Mouse (Mus musculus): ENCODE data around the gene Tex12. TPM values are rescaled to one million over a fixed set of nuclear protein-coding genes. Genes with fewer than 3 reads are reported as not detected.
A peak's percentile ranks its signal among the peaks of the same experiment; 100 is the strongest.

Tex12 gene
- not detected in 2 replicates for polyA plus RNA-seq (2015; fragmentation: Nextera tagmentation; extraction: Ambion mirVana)

- H3K4me2 ChIP-seq (ENCODE audit: low read depth, low read length), result no peak within 1 kb of the TSS
- no peaks in the 10 kb centered on the region for H3K27me3 ChIP-seq (ENCODE audit: control insufficient read depth, insufficient read depth, low read depth, low read length)
- no peak within 1 kb of the TSS for H3K4me3 ChIP-seq (ENCODE audit: low read depth, low read length)
- H3K9ac ChIP-seq (ENCODE audit: low read depth, low read length), result no peak within 1 kb of the TSS
- 82% methylated on average over 38 of the region's 38 CpGs for WGBS (ENCODE audit: insufficient replicate concordance)
- no peaks in the 10 kb centered on the region for H3K4me1 ChIP-seq (ENCODE audit: control insufficient read depth, low read depth, low read length)
- H3K36me3 ChIP-seq (ENCODE audit: control insufficient read depth, insufficient read depth), result no peaks in the 10 kb centered on the region
- H3K9me3 ChIP-seq (replicated peaks; ENCODE audit: control insufficient read depth, low read length), result no peaks in the 10 kb centered on the region
- no peak within 1 kb of the TSS for H3K27ac ChIP-seq (ENCODE audit: low read length)
- no peak for ATAC-seq (ENCODE audit: low read depth)
Observed at GRCm38 (mm10) chr9:50561145-50561917, at the start of gene Tex12. TSS of gene Tex12 (minus strand) at chr9:50561325.

- Histone ChIP-seq H3K27ac (ENCODE audit: low read length) (peak overlapping the region; percentile 89), H3K9ac (ENCODE audit: low read depth, low read length) (peak overlapping the region; percentile 92), H3K36me3 (ENCODE audit: control insufficient read depth, insufficient read depth) (peaks cover 25% of the 10 kb centered on the region), H3K4me3 (ENCODE audit: low read depth, low read length) (peak overlapping the region; percentile 90), H3K4me1 (ENCODE audit: control insufficient read depth, low read depth, low read length) (peaks cover 30% of the 10 kb centered on the region), H3K4me2 (ENCODE audit: low read depth, low read length) (peak overlapping the region; percentile 93), H3K9me3 (replicated peaks; ENCODE audit: control insufficient read depth, low read length) (no peaks in the 10 kb centered on the region), H3K27me3 (ENCODE audit: control insufficient read depth, insufficient read depth, low read depth, low read length) (no peaks in the 10 kb centered on the region)
- WGBS (ENCODE audit: insufficient replicate concordance), result 1% methylated on average over 6 of the region's 6 CpGs
- ATAC-seq (ENCODE audit: low read depth), result no peak
Observed at GRCm38 (mm10) chr9:50604338-50604737, 43.2 kb upstream of the Tex12 start.

GRCm38 (mm10) chr9:50603998-50604324, 42.8 kb upstream of the Tex12 start:
- Histone ChIP-seq H3K4me2 (ENCODE audit: low read depth, low read length) (peak overlapping the region; percentile 93), H3K36me3 (ENCODE audit: control insufficient read depth, insufficient read depth) (peaks cover 26% of the 10 kb centered on the region), H3K9ac (ENCODE audit: low read depth, low read length) (peak overlapping the region; percentile 92), H3K27ac (ENCODE audit: low read length) (peak overlapping the region; percentile 89), H3K27me3 (ENCODE audit: control insufficient read depth, insufficient read depth, low read depth, low read length) (no peaks in the 10 kb centered on the region), H3K9me3 (replicated peaks; ENCODE audit: control insufficient read depth, low read length) (no peaks in the 10 kb centered on the region), H3K4me1 (ENCODE audit: control insufficient read depth, low read depth, low read length) (peaks cover 30% of the 10 kb centered on the region), H3K4me3 (ENCODE audit: low read depth, low read length) (peak overlapping the region; percentile 90)
- ATAC-seq (ENCODE audit: low read depth), result peak; percentile 71
- 0% methylated on average over 24 of the region's 24 CpGs for WGBS (ENCODE audit: insufficient replicate concordance)

- Histone ChIP-seq H3K9me3 (replicated peaks; ENCODE audit: control insufficient read depth, low read length) (no peaks in the 10 kb centered on the region), H3K27ac (ENCODE audit: low read length) (peak within 1 kb of the TSS; percentile 89), H3K27me3 (ENCODE audit: control insufficient read depth, insufficient read depth, low read depth, low read length) (no peaks in the 10 kb centered on the region), H3K4me1 (ENCODE audit: control insufficient read depth, low read depth, low read length) (peaks cover 30% of the 10 kb centered on the region), H3K4me3 (ENCODE audit: low read depth, low read length) (peak within 1 kb of the TSS; percentile 90), H3K36me3 (ENCODE audit: control insufficient read depth, insufficient read depth) (peaks cover 26% of the 10 kb centered on the region), H3K9ac (ENCODE audit: low read depth, low read length) (peak within 1 kb of the TSS; percentile 92), H3K4me2 (ENCODE audit: low read depth, low read length) (peak within 1 kb of the TSS; percentile 93)
- WGBS (ENCODE audit: insufficient replicate concordance), result under 1% methylated on average over 48 of the region's 48 CpGs
- ATAC-seq (ENCODE audit: low read depth), result peak; percentile 94
Observed at GRCm38 (mm10) chr9:50603189-50603997, 42.3 kb upstream of the Tex12 start, which contains the start of the genes Sdhd and Timm8b. TSS of gene Sdhd (minus strand) at chr9:50603812. TSS of gene Timm8b (plus strand) at chr9:50603910.

- peak overlapping the region; percentile 89 for H3K27ac ChIP-seq (ENCODE audit: low read length)
Observed at GRCm38 (mm10) chr9:50602055-50602845, 41.1 kb upstream of the Tex12 start.

GRCm38 (mm10) chr9:50601536-50601935, 40.4 kb upstream of the Tex12 start:
- peak overlapping the region; percentile 13; the same call in 1 of the 2 replicates for H3K9ac ChIP-seq (ENCODE audit: low read depth, low read length)
- H3K36me3 ChIP-seq (ENCODE audit: control insufficient read depth, insufficient read depth), result peaks cover 39% of the 10 kb centered on the region
- H3K27ac ChIP-seq (ENCODE audit: low read length), result peak overlapping the region; percentile 89
- peak overlapping the region; percentile 93 for H3K4me2 ChIP-seq (ENCODE audit: low read depth, low read length)
- peak; percentile 30; the same call in 1 of the 2 replicates for ATAC-seq (ENCODE audit: low read depth)
- peak overlapping the region; percentile 90 for H3K4me3 ChIP-seq (ENCODE audit: low read depth, low read length)
- H3K9me3 ChIP-seq (replicated peaks; ENCODE audit: control insufficient read depth, low read length), result no peaks in the 10 kb centered on the region
- peaks cover 30% of the 10 kb centered on the region for H3K4me1 ChIP-seq (ENCODE audit: control insufficient read depth, low read depth, low read length)
- WGBS (ENCODE audit: insufficient replicate concordance), result 9% methylated on average over 6 of the region's 6 CpGs
- no peaks in the 10 kb centered on the region for H3K27me3 ChIP-seq (ENCODE audit: control insufficient read depth, insufficient read depth, low read depth, low read length)

More at GRCm38 (mm10) chr9:50602055-50602845, 41.1 kb upstream of the Tex12 start:
- Histone ChIP-seq H3K36me3 (ENCODE audit: control insufficient read depth, insufficient read depth) (peaks cover 33% of the 10 kb centered on the region), H3K27me3 (ENCODE audit: control insufficient read depth, insufficient read depth, low read depth, low read length) (no peaks in the 10 kb centered on the region), H3K4me2 (ENCODE audit: low read depth, low read length) (peak overlapping the region; percentile 93), H3K9ac (ENCODE audit: low read depth, low read length) (peak overlapping the region; percentile 92), H3K4me1 (ENCODE audit: control insufficient read depth, low read depth, low read length) (peaks cover 30% of the 10 kb centered on the region), H3K9me3 (replicated peaks; ENCODE audit: control insufficient read depth, low read length) (no peaks in the 10 kb centered on the region), H3K4me3 (ENCODE audit: low read depth, low read length) (peak overlapping the region; percentile 90)
- 31% methylated on average over 7 of the region's 7 CpGs for WGBS (ENCODE audit: insufficient replicate concordance)
- no peak for ATAC-seq (ENCODE audit: low read depth)

GRCm38 (mm10) chr9:50596973-50597372, 35.8 kb upstream of the Tex12 start:
- Histone ChIP-seq H3K27me3 (ENCODE audit: control insufficient read depth, insufficient read depth, low read depth, low read length) (no peaks in the 10 kb centered on the region), H3K4me3 (ENCODE audit: low read depth, low read length) (no peak overlapping the region), H3K9me3 (replicated peaks; ENCODE audit: control insufficient read depth, low read length) (no peaks in the 10 kb centered on the region), H3K27ac (ENCODE audit: low read length) (no peak overlapping the region), H3K4me1 (ENCODE audit: control insufficient read depth, low read depth, low read length) (peaks cover 13% of the 10 kb centered on the region), H3K36me3 (ENCODE audit: control insufficient read depth, insufficient read depth) (peaks cover 42% of the 10 kb centered on the region), H3K4me2 (ENCODE audit: low read depth, low read length) (no peak overlapping the region), H3K9ac (ENCODE audit: low read depth, low read length) (no peak overlapping the region)
- no peak for ATAC-seq (ENCODE audit: low read depth)
- 87% methylated on average over 8 of the region's 8 CpGs for WGBS (ENCODE audit: insufficient replicate concordance)

GRCm38 (mm10) chr9:50594794-50595417, 33.8 kb upstream of the Tex12 start:
- H3K36me3 ChIP-seq (ENCODE audit: control insufficient read depth, insufficient read depth), result peaks cover 36% of the 10 kb centered on the region
- peak; percentile 84 for ATAC-seq (ENCODE audit: low read depth)
- no peaks in the 10 kb centered on the region for H3K9me3 ChIP-seq (replicated peaks; ENCODE audit: control insufficient read depth, low read length)
- no peaks in the 10 kb centered on the region for H3K27me3 ChIP-seq (ENCODE audit: control insufficient read depth, insufficient read depth, low read depth, low read length)
- H3K27ac ChIP-seq (ENCODE audit: low read length), result peak overlapping the region; percentile 81
- no peak overlapping the region for H3K4me3 ChIP-seq (ENCODE audit: low read depth, low read length)
- no peak overlapping the region for H3K9ac ChIP-seq (ENCODE audit: low read depth, low read length)
- H3K4me2 ChIP-seq (ENCODE audit: low read depth, low read length), result no peak overlapping the region
- 65% methylated on average over 12 of the region's 12 CpGs for WGBS (ENCODE audit: insufficient replicate concordance)
- peaks cover 2% of the 10 kb centered on the region for H3K4me1 ChIP-seq (ENCODE audit: control insufficient read depth, low read depth, low read length)

Data from liver, embryonic 16.5 days (tissue).